Mouse (Mus musculus): ENCODE results near the gene Gtf2h3. TPM values are rescaled to one million over a fixed set of nuclear protein-coding genes. Genes with fewer than 3 reads are reported as not detected.
A peak's percentile ranks its signal among the peaks of the same experiment; 100 is the strongest.
"Not testable (repeated sequence)": the region's sequence is repeated elsewhere in the genome, so short reads cannot be mapped to it uniquely, and the experiment has no call there.

The Gtf2h3 gene
- polyA plus RNA-seq, 1 experiment = 70.6 TPM

- peak; percentile 99 for DNase-seq (ENCODE audit: low read depth)
- TF ChIP-seq CTCF (IDR thresholded peaks at IDR 0.05; ENCODE audit: borderline replicate concordance, extremely low read depth, insufficient read depth, insufficient read length) = peak; percentile 19; the same call in 1 of the 2 replicates
- TF ChIP-seq POLR2A (IDR thresholded peaks at IDR 0.05; ENCODE audit: borderline replicate concordance, extremely low read depth, insufficient read depth, insufficient read length, poor library complexity, severe bottlenecking) = no peak
Observed at GRCm38 (mm10) chr5:124540383-124540786, 38.6 kb upstream of the Gtf2h3 start, which contains the start of gene Tmed2. Tmed2 (plus strand) TSS chr5:124540695.

GRCm38 (mm10) chr5:124540905-124541601 is 37.9 kb upstream of the Gtf2h3 start:
- TF ChIP-seq POLR2A (IDR thresholded peaks at IDR 0.05; ENCODE audit: borderline replicate concordance, extremely low read depth, insufficient read depth, insufficient read length, poor library complexity, severe bottlenecking) (0 out of 2 replicates have a peak, but pooled peaks have one; percentile 17), CTCF (IDR thresholded peaks at IDR 0.05; ENCODE audit: borderline replicate concordance, extremely low read depth, insufficient read depth, insufficient read length) (no peak)
- DNase-seq (ENCODE audit: low read depth) = peak; percentile 67

- no peak for TF ChIP-seq CTCF (IDR thresholded peaks at IDR 0.05; ENCODE audit: borderline replicate concordance, extremely low read depth, insufficient read depth, insufficient read length)
- TF ChIP-seq POLR2A (IDR thresholded peaks at IDR 0.05; ENCODE audit: borderline replicate concordance, extremely low read depth, insufficient read depth, insufficient read length, poor library complexity, severe bottlenecking) = no peak
- no peak for DNase-seq (ENCODE audit: low read depth)
Observed at GRCm38 (mm10) chr5:124541602-124541973, 37.4 kb upstream of the Gtf2h3 start.

- DNase-seq (ENCODE audit: low read depth) = not testable (repeated sequence)
Observed at GRCm38 (mm10) chr5:124550737-124551136, 28.2 kb upstream of the Gtf2h3 start.

- DNase-seq (ENCODE audit: low read depth) = not testable (repeated sequence)
Observed at GRCm38 (mm10) chr5:124551349-124552093, 27.4 kb upstream of the Gtf2h3 start.

GRCm38 (mm10) chr5:124552094-124552472 is 26.9 kb upstream of the Gtf2h3 start:
- DNase-seq (ENCODE audit: low read depth) = peak; percentile 54

GRCm38 (mm10) chr5:124552558-124553307 is 26.2 kb upstream of the Gtf2h3 start, which contains the start of gene Ddx55:
Ddx55 (plus strand) TSS chr5:124552864.
- TF ChIP-seq POLR2A (IDR thresholded peaks at IDR 0.05; ENCODE audit: borderline replicate concordance, extremely low read depth, insufficient read depth, insufficient read length, poor library complexity, severe bottlenecking) = peak; percentile 42; the same call in 1 of the 2 replicates
- peak; percentile 30; the same call in 1 of the 2 replicates for TF ChIP-seq CTCF (IDR thresholded peaks at IDR 0.05; ENCODE audit: borderline replicate concordance, extremely low read depth, insufficient read depth, insufficient read length)
- peak; percentile 97 for DNase-seq (ENCODE audit: low read depth)

More at GRCm38 (mm10) chr5:124552094-124552472, 26.9 kb upstream of the Gtf2h3 start:
- no peak for TF ChIP-seq POLR2A (IDR thresholded peaks at IDR 0.05; ENCODE audit: borderline replicate concordance, extremely low read depth, insufficient read depth, insufficient read length, poor library complexity, severe bottlenecking)
- TF ChIP-seq CTCF (IDR thresholded peaks at IDR 0.05; ENCODE audit: borderline replicate concordance, extremely low read depth, insufficient read depth, insufficient read length) = no peak

- DNase-seq (ENCODE audit: low read depth) = no peak
- TF ChIP-seq POLR2A (IDR thresholded peaks at IDR 0.05; ENCODE audit: borderline replicate concordance, extremely low read depth, insufficient read depth, insufficient read length, poor library complexity, severe bottlenecking) (no peak), CTCF (IDR thresholded peaks at IDR 0.05; ENCODE audit: borderline replicate concordance, extremely low read depth, insufficient read depth, insufficient read length) (no peak)
Observed at GRCm38 (mm10) chr5:124553607-124554006, 25.3 kb upstream of the Gtf2h3 start.

- TF ChIP-seq POLR2A (IDR thresholded peaks at IDR 0.05; ENCODE audit: borderline replicate concordance, extremely low read depth, insufficient read depth, insufficient read length, poor library complexity, severe bottlenecking) (no peak), CTCF (IDR thresholded peaks at IDR 0.05; ENCODE audit: borderline replicate concordance, extremely low read depth, insufficient read depth, insufficient read length) (peak; percentile 37; the same call in 1 of the 2 replicates)
- peak; percentile 58 for DNase-seq (ENCODE audit: low read depth)
Observed at GRCm38 (mm10) chr5:124555145-124555544, 23.8 kb upstream of the Gtf2h3 start.

GRCm38 (mm10) chr5:124571068-124571467 is 7.9 kb upstream of the Gtf2h3 start:
- TF ChIP-seq CTCF (IDR thresholded peaks at IDR 0.05; ENCODE audit: borderline replicate concordance, extremely low read depth, insufficient read depth, insufficient read length) (no peak), POLR2A (IDR thresholded peaks at IDR 0.05; ENCODE audit: borderline replicate concordance, extremely low read depth, insufficient read depth, insufficient read length, poor library complexity, severe bottlenecking) (no peak)
- no peak for DNase-seq (ENCODE audit: low read depth)

GRCm38 (mm10) chr5:124575467-124575866 is 3.5 kb upstream of the Gtf2h3 start:
- DNase-seq (ENCODE audit: low read depth) = no peak
- no peak for TF ChIP-seq POLR2A (IDR thresholded peaks at IDR 0.05; ENCODE audit: borderline replicate concordance, extremely low read depth, insufficient read depth, insufficient read length, poor library complexity, severe bottlenecking)
- no peak for TF ChIP-seq CTCF (IDR thresholded peaks at IDR 0.05; ENCODE audit: borderline replicate concordance, extremely low read depth, insufficient read depth, insufficient read length)

Measured in brain, embryonic 14.5 days (tissue).